Mouse (Mus musculus): Measurements from ENCODE around the gene Gm10719.
"Not testable (repeated sequence)": the region's sequence is repeated elsewhere in the genome, so short reads cannot be mapped to it uniquely, and the experiment has no call there.

Gene Gm10719

DNA sequence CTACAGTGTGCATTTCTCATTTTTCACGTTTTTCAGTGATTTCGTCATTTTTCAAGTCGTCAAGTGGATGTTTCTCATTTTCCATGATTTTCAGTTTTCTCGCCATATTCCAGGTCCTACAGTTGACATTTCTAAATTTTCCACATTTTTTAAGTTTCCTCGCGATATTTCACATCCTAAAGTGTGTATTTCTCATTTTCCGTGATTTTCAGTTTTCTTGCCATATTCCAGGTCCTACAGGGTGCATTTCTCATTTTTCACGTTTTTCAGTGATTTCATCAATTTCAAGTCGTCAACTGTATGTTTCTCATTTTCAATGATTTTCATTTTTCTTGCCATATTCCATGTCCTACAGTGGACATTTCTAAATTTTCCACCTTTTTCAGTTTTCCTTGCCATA, at the start of gene Gm10719:
Gene Gm10719 (plus strand): TSS at position 301 of the 400 bp plus-strand sequence.
- DNase-seq = not testable (repeated sequence)

GRCm38 (mm10) chr9:3000445-3000972, 16.7 kb upstream of the Gm10719 start, which contains the start of gene Gm10722:
Gene Gm10722, plus strand, starts transcription at chr9:3000922.
- DNase-seq = not testable (repeated sequence)

DNA sequence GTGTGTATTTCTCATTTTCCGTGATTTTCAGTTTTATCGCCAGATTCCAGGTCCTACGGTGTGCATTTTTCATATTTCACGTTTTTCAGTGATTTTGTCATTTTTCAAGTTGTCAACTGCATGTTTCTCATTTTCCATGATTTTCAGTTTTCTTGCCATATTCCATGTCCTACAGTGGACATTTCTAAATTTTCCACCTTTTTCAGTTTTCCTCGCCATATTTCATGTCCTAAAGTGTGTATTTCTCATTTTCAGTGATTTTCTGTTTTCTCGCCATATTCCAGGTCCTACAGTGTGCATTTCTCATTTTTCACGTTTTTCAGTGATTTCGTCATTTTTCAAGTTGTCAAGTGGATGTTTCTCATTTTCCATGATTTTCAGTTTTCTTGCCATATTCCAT, 16.2 kb upstream of the Gm10719 start:
- DNase-seq = peak; percentile 23

GRCm38 (mm10) chr9:3001948-3002659, 15.1 kb upstream of the Gm10719 start:
- peak; percentile 97 for DNase-seq

DNA sequence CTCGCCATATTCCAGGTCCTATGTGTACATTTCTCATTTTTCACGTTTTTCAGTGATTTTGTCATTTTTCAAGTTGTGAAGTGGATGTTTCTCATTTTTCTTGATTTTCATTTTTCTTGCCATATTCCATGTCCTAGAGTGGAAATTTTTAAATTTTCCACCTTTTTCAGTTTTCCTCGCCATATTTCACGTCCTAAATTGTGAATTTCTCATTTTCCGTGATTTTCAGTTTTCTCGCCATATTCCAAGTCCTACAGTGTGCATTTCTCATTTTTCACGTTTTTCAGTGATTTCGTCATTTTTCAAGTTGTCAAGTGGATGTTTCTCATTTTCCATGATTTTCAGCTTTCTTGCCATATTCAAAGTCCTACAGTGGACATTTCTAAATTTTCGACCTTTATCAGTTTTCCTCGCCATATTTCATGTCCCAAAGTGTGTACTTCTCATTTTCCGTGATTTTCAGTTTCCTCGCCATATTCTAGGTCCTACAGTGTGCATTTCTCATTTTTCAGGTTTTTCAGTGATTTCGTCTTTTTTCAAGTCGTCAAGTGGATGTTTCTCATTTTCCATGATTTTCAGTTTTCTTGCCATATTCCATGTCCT, 14.3 kb upstream of the Gm10719 start, which contains the start of gene Gm11168:
Gene Gm11168 (plus strand): TSS at position 553 of the 603 bp plus-strand sequence.
- not testable (repeated sequence) for DNase-seq

DNA sequence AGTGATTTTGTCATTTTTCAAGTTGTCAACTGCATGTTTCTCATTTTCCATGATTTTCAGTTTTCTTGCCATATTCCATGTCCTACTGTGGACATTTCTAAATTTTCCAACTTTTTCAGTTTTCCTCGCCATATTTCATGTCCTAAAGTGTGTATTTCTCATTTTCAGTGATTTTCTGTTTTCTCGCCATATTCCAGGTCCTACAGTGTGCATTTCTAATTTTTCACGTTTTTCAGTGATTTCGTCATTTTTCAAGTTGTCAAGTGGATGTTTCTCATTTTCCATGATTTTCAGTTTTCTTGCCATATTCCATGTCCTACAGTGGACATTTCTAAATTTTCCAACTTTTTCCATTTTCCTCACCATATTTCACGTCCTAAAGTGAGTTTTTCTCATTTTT, 11.0 kb upstream of the Gm10719 start:
- DNase-seq = not testable (repeated sequence)

DNA sequence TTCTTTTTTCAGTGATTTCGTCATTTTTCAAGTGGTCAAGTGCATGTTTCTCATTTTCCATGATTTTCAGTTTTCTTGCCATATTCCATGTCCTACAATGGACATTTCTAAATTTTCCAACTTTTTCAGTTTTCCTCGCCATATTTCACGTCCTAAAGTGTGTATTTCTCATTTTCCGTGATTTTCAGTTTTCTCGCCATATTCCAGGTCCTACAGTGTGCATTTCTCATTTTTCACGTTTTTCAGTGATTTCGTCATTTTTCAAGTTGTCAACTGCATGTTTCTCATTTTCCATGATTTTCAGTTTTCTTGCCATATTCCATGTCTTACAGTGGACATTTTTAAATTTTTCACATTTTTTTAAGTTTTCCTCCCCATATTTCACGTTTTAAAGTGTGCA, 10.6 kb upstream of the Gm10719 start:
- DNase-seq = peak; percentile 88

DNA sequence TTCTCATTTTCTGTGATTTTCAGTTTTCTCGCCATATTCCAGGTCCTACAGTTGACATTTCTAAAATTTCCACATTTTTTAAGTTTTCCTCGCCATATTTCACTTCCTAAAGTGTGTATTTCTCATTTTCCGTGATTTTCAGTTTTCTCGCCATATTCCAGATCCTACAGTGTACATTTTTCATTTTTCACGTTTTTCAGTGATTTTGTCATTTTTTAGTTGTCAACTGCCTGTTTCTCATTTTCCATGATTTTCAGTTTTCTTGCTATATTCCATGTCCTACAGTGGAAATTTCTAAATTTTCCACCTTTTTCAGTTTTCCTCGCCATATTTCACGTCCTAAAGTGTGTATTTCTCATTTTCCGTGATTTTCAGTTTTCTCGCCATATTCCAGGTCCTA, 9.9 kb upstream of the Gm10719 start:
- not testable (repeated sequence) for DNase-seq

GRCm38 (mm10) chr9:3009331-3009730, 7.9 kb upstream of the Gm10719 start:
- not testable (repeated sequence) for DNase-seq

DNA sequence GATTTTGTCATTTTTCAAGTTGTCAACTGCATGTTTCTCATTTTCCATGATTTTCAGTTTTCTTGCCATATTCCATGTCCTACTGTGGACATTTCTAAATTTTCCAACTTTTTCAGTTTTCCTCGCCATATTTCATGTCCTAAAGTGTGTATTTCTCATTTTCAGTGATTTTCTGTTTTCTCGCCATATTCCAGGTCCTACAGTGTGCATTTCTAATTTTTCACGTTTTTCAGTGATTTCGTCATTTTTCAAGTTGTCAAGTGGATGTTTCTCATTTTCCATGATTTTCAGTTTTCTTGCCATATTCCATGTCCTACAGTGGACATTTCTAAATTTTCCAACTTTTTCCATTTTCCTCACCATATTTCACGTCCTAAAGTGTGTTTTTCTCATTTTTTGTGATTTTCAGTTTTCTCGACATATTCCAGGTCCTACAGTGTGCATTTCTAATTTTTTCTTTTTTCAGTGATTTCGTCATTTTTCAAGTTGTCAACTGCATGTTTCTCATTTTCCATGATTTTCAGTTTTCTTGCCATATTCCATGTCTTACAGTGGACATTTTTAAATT, 5.1 kb upstream of the Gm10719 start:
- DNase-seq = not testable (repeated sequence)

- DNase-seq = not testable (repeated sequence)
These were observed 4.4 kb upstream of the Gm10719 start, which contains the start of gene Gm10721 for GRCm38 (mm10) chr9:3012733-3013279. Gene Gm10721, plus strand, starts transcription at chr9:3013140.

GRCm38 (mm10) chr9:3015354-3015753, 1.9 kb upstream of the Gm10719 start, which contains the start of gene Gm10720:
Gene Gm10720, plus strand, starts transcription at chr9:3015654.
- DNase-seq = not testable (repeated sequence)

DNA sequence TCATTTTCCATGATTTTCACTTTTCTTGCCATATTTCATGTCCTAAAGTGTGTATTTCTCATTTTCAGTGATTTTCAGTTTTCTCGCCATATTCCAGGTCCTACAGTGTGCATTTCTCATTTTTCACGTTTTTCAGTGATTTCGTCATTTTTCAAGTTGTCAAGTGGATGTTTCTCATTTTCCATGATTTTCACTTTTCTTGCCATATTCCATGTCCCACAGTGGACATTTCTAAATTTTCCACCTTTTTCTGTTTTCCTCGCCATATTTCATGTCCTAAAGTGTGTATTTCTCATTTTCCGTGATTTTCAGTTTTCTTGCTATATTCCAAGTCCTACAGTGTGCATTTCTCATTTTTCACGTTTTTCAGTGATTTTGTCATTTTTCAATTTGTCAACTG, 1.3 kb upstream of the Gm10719 start:
- not testable (repeated sequence) for DNase-seq

GRCm38 (mm10) chr9:3018944-3019343, 1.7 kb downstream of the Gm10719 start:
- not testable (repeated sequence) for DNase-seq

- DNase-seq = peak; percentile 46
These were observed 2.9 kb downstream of the Gm10719 start for GRCm38 (mm10) chr9:3019835-3020727.

GRCm38 (mm10) chr9:3022316-3023008, 5.3 kb downstream of the Gm10719 start:
- DNase-seq = peak; percentile 77

GRCm38 (mm10) chr9:3023312-3023984, 6.2 kb downstream of the Gm10719 start, which contains the start of gene Gm10718:
Gene Gm10718, plus strand, starts transcription at chr9:3023547.
- DNase-seq = peak; percentile 40

DNA sequence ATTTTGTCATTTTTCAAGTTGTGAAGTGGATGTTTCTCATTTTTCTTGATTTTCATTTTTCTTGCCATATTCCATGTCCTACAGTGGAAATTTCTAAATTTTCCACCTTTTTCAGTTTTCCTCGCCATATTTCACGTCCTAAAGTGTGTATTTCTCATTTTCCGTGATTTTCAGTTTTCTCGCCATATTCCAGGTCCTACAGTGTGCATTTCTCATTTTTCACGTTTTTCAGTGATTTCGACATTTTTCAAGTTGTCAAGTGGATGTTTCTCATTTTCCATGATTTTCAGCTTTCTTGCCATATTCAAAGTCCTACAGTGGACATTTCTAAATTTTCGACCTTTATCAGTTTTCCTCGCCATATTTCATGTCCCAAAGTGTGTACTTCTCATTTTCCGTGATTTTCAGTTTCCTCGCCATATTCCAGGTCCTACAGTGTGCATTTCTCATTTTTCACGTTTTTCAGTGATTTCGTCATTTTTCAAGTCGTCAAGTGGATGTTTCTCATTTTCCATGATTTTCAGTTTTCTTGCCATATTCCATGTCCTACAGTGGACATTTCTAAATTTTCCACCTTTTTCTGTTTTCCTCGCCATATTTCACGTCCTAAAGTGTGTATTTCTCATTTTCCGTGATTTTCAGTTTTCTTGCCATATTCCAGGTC, 6.9 kb downstream of the Gm10719 start:
- DNase-seq = peak; percentile 91

GRCm38 (mm10) chr9:3024912-3025467, 7.8 kb downstream of the Gm10719 start, which contains the start of gene Gm10717:
Gene Gm10717, plus strand, starts transcription at chr9:3025417.
- DNase-seq = peak; percentile 23

- DNase-seq = peak; percentile 57
These were observed 8.4 kb downstream of the Gm10719 start for GRCm38 (mm10) chr9:3025653-3026052.
